Mouse (Mus musculus) gastrocnemius, postnatal 25 days (tissue): ENCODE results near the gene Hsp90ab1. TPM values are rescaled to one million over a fixed set of nuclear protein-coding genes. Genes with fewer than 3 reads are reported as not detected.
A peak's percentile ranks its signal among the peaks of the same experiment; 100 is the strongest.

Source experiments
- DNase-seq: peaks from one replicate; pipeline ENCODE4 v3.0.0; 2022
- long read RNA-seq, 2 experiments: library from polyadenylated mRNA; stranded (forward); transcript quantifications; one replicate each; pipeline ENCODE4 v2.0.0; 2021
- total RNA-seq, 2 experiments: library from RNA; stranded (reverse); gene quantifications; 1 replicate in 1 of 2; 2 replicates in 1 of 2; pipeline ENCODE4 v1.2.3; 2021

The Hsp90ab1 gene
- 100 to 1,000 TPM; 839 to 859 TPM for total RNA-seq
- long read RNA-seq, experiment 1, transcript Hsp90ab1-201 (11 exons, 2,520 nt), result major isoform, 386 of 630 reads
- long read RNA-seq, experiment 1, partial matches to known transcripts, result 156 of 630 reads
- long read RNA-seq, experiment 1, other reads (novel, unspliced or antisense), result 88 of 630 reads
- long read RNA-seq, experiment 2, transcript Hsp90ab1-201 (11 exons, 2,520 nt), result major isoform, 718 of 893 reads
- long read RNA-seq, experiment 2, partial matches to known transcripts, result 158 of 893 reads
- long read RNA-seq, experiment 2, other reads (novel, unspliced or antisense), result 17 of 893 reads

GRCm38 (mm10) chr17:45573087-45573779, at the start of gene Hsp90ab1:
Gene Hsp90ab1, minus strand, starts transcription at chr17:45573271.
- DNase-seq, result peak; percentile 97

- DNase-seq, result peak; percentile 41
Observed at GRCm38 (mm10) chr17:45619386-45620256, 46.5 kb upstream of the Hsp90ab1 start.

GRCm38 (mm10) chr17:45618941-45619385, 45.9 kb upstream of the Hsp90ab1 start:
- DNase-seq, result peak; percentile 61

GRCm38 (mm10) chr17:45617655-45618054, 44.6 kb upstream of the Hsp90ab1 start:
- DNase-seq, result no peak

GRCm38 (mm10) chr17:45616679-45617078, 43.6 kb upstream of the Hsp90ab1 start:
- DNase-seq, result no peak

GRCm38 (mm10) chr17:45616046-45616650, 43.1 kb upstream of the Hsp90ab1 start:
- no peak for DNase-seq

- DNase-seq, result no peak
Observed at GRCm38 (mm10) chr17:45612921-45613320, 39.9 kb upstream of the Hsp90ab1 start.

GRCm38 (mm10) chr17:45612008-45612407, 38.9 kb upstream of the Hsp90ab1 start:
- DNase-seq, result no peak

- DNase-seq, result peak; percentile 62
Observed at GRCm38 (mm10) chr17:45610144-45610866, 37.2 kb upstream of the Hsp90ab1 start.

GRCm38 (mm10) chr17:45608396-45608795, 35.3 kb upstream of the Hsp90ab1 start:
- no peak for DNase-seq

GRCm38 (mm10) chr17:45606992-45607879, 34.2 kb upstream of the Hsp90ab1 start:
- no peak for DNase-seq

- no peak for DNase-seq
Observed at GRCm38 (mm10) chr17:45602984-45603383, 29.9 kb upstream of the Hsp90ab1 start.

GRCm38 (mm10) chr17:45601877-45602304, 28.8 kb upstream of the Hsp90ab1 start, which contains the start of gene Mymx:
Gene Mymx, minus strand, starts transcription at chr17:45602102.
- DNase-seq, result no peak

- DNase-seq, result no peak
Observed at GRCm38 (mm10) chr17:45601325-45601724, 28.3 kb upstream of the Hsp90ab1 start.

GRCm38 (mm10) chr17:45600267-45600666, 27.2 kb upstream of the Hsp90ab1 start:
- no peak for DNase-seq

GRCm38 (mm10) chr17:45599446-45600242, 26.6 kb upstream of the Hsp90ab1 start, which contains the start of gene Slc29a1:
Gene Slc29a1, minus strand, starts transcription at chr17:45599606.
- DNase-seq, result peak; percentile 77

GRCm38 (mm10) chr17:45598891-45599290, 25.8 kb upstream of the Hsp90ab1 start:
- no peak for DNase-seq

GRCm38 (mm10) chr17:45598376-45598775, 25.3 kb upstream of the Hsp90ab1 start:
- no peak for DNase-seq

- DNase-seq, result peak; percentile 73
Observed at GRCm38 (mm10) chr17:45597787-45598186, 24.7 kb upstream of the Hsp90ab1 start.
